Mouse (Mus musculus): Measurements from ENCODE around the gene Xylt1. TPM values are rescaled to one million over a fixed set of nuclear protein-coding genes. Genes with fewer than 3 reads are reported as not detected.

Gene Xylt1
- total RNA-seq, 2 experiments from 2014 or later, result 6.9 to 8.6 TPM

GRCm38 (mm10) chr7:117435730-117436441, 55.1 kb downstream of the Xylt1 start:
- DNase-seq, result no peak

GRCm38 (mm10) chr7:117436892-117437291, 56.1 kb downstream of the Xylt1 start:
- DNase-seq, result no peak

- peak; percentile 17 for DNase-seq
Measured at GRCm38 (mm10) chr7:117440994-117441393, 60.2 kb downstream of the Xylt1 start.

GRCm38 (mm10) chr7:117442639-117443038, 61.9 kb downstream of the Xylt1 start:
- DNase-seq, result no peak

- no peak for DNase-seq
Measured at GRCm38 (mm10) chr7:117443215-117443614, 62.4 kb downstream of the Xylt1 start.

- DNase-seq, result no peak
Measured at GRCm38 (mm10) chr7:117445471-117445870, 64.7 kb downstream of the Xylt1 start.

- DNase-seq, result no peak
Measured at GRCm38 (mm10) chr7:117449605-117450004, 68.8 kb downstream of the Xylt1 start.

- no peak for DNase-seq
Measured at GRCm38 (mm10) chr7:117451212-117451611, 70.4 kb downstream of the Xylt1 start.

- no peak for DNase-seq
Measured at GRCm38 (mm10) chr7:117452269-117452668, 71.5 kb downstream of the Xylt1 start.

- no peak for DNase-seq
Measured at GRCm38 (mm10) chr7:117454789-117455548, 74.2 kb downstream of the Xylt1 start.

GRCm38 (mm10) chr7:117462196-117462935, 81.6 kb downstream of the Xylt1 start:
- DNase-seq, result peak; percentile 19

GRCm38 (mm10) chr7:117464956-117465355, 84.2 kb downstream of the Xylt1 start:
- DNase-seq, result no peak

- no peak for DNase-seq
Measured at GRCm38 (mm10) chr7:117466006-117466780, 85.4 kb downstream of the Xylt1 start.

- no peak for DNase-seq
Measured at GRCm38 (mm10) chr7:117470243-117470802, 89.5 kb downstream of the Xylt1 start.

- no peak for DNase-seq
Measured at GRCm38 (mm10) chr7:117472055-117472780, 91.4 kb downstream of the Xylt1 start.

- DNase-seq, result no peak
Measured at GRCm38 (mm10) chr7:117472781-117473743, 92.3 kb downstream of the Xylt1 start.

- no peak for DNase-seq
Measured at GRCm38 (mm10) chr7:117474302-117474701, 93.5 kb downstream of the Xylt1 start.

GRCm38 (mm10) chr7:117475106-117475505, 94.3 kb downstream of the Xylt1 start:
- DNase-seq, result no peak

- DNase-seq, result no peak
Measured at GRCm38 (mm10) chr7:117478937-117479336, 98.2 kb downstream of the Xylt1 start.

- no peak for DNase-seq
Measured at GRCm38 (mm10) chr7:117480831-117481230, 100.1 kb downstream of the Xylt1 start.
